Mouse (Mus musculus) bone marrow macrophage, adult 2 months (primary cell): ENCODE measurements around the gene Gm20388. TPM values are rescaled to one million over a fixed set of nuclear protein-coding genes. Genes with fewer than 3 reads are reported as not detected.

Experiments
- H3K27ac ChIP-seq: 2 replicates; pipeline ENCODE4 v1.5.1; 2012; ENCODE audit warnings: low read depth, low read length; ENCODE audit not compliant: insufficient read depth
- H3K4me1 ChIP-seq: 2 replicates; pipeline ENCODE4 v1.6.1; 2012; ENCODE audit warnings: low read length; ENCODE audit not compliant: control insufficient read depth, insufficient read depth
- H3K4me3 ChIP-seq: 2 replicates; pipeline ENCODE4 v1.5.1; 2012; ENCODE audit warnings: mild to moderate bottlenecking, low read length, moderate library complexity; ENCODE audit not compliant: insufficient read depth
- CTCF ChIP-seq: IDR thresholded peaks from 2 replicates; pipeline ENCODE4 v1.5.1; 2012; ENCODE audit warnings: low read depth, mild to moderate bottlenecking, low read length, moderate library complexity
- POLR2A ChIP-seq: IDR thresholded peaks from 2 replicates; pipeline ENCODE4 v1.6.1; 2012; ENCODE audit warnings: mild to moderate bottlenecking, low read depth, low read length, borderline replicate concordance
- polyA plus RNA-seq: library from polyadenylated mRNA; stranded (reverse); fragments of >200 nt; gene quantifications from 2 replicates; pipeline ENCODE4 v1.2.4, GENCODE M21; 2012; ENCODE audit not compliant: missing spikeins, insufficient read depth, insufficient read length

The Gm20388 gene
- polyA plus RNA-seq, 1 experiment = 32.7 TPM

GRCm38 (mm10) chr8:119887130-119887529, 23.5 kb upstream of the Gm20388 start:
- Histone ChIP-seq H3K27ac (no peak overlapping the region), H3K4me1 (no peaks in the 10 kb centered on the region), H3K4me3 (no peak overlapping the region)
- TF ChIP-seq POLR2A (no peak), CTCF (peak; percentile 92)

- Histone ChIP-seq H3K4me1 (no peaks in the 10 kb centered on the region), H3K4me3 (no peak overlapping the region), H3K27ac (no peak overlapping the region)
- TF ChIP-seq CTCF = no peak
- TF ChIP-seq POLR2A = no peak
Measured at GRCm38 (mm10) chr8:119888012-119888411, 22.6 kb upstream of the Gm20388 start.

GRCm38 (mm10) chr8:119897069-119897468, 13.6 kb upstream of the Gm20388 start:
- TF ChIP-seq CTCF (no peak), POLR2A (no peak)
- no peak overlapping the region for H3K27ac ChIP-seq

GRCm38 (mm10) chr8:119897933-119898332, 12.7 kb upstream of the Gm20388 start:
- Histone ChIP-seq H3K4me1 (0 out of 2 replicates have a peak, but pooled peaks cover 4% of the 10 kb centered on the region), H3K4me3 (no peak overlapping the region), H3K27ac (no peak overlapping the region)
- TF ChIP-seq POLR2A (no peak), CTCF (no peak)

More at GRCm38 (mm10) chr8:119897069-119897468, 13.6 kb upstream of the Gm20388 start:
- Histone ChIP-seq H3K4me3 (no peak overlapping the region), H3K4me1 (0 out of 2 replicates have a peak, but pooled peaks cover 4% of the 10 kb centered on the region)

GRCm38 (mm10) chr8:119901349-119901748, 9.3 kb upstream of the Gm20388 start:
- no peak for TF ChIP-seq CTCF
- no peak for TF ChIP-seq POLR2A
- 0 out of 2 replicates have a peak, but pooled peaks cover 4% of the 10 kb centered on the region for H3K4me1 ChIP-seq
- H3K27ac ChIP-seq = no peak overlapping the region
- no peak overlapping the region for H3K4me3 ChIP-seq

GRCm38 (mm10) chr8:119901952-119902351, 8.7 kb upstream of the Gm20388 start:
- TF ChIP-seq POLR2A = no peak
- TF ChIP-seq CTCF = no peak
- Histone ChIP-seq H3K4me1 (0 out of 2 replicates have a peak, but pooled peaks cover 4% of the 10 kb centered on the region), H3K27ac (no peak overlapping the region), H3K4me3 (no peak overlapping the region)

- TF ChIP-seq POLR2A (no peak), CTCF (no peak)
- no peak overlapping the region for H3K4me3 ChIP-seq
- H3K27ac ChIP-seq = no peak overlapping the region
- no peaks in the 10 kb centered on the region for H3K4me1 ChIP-seq
Measured at GRCm38 (mm10) chr8:119904323-119904911, 6.2 kb upstream of the Gm20388 start.

- Histone ChIP-seq H3K4me1 (peaks cover 30% of the 10 kb centered on the region), H3K4me3 (peak within 1 kb of the TSS; percentile 88)
Measured at GRCm38 (mm10) chr8:119909944-119910546, 596 bp upstream of the Gm20388 start, which contains the start of gene Usp10. Gene Usp10 (plus strand): TSS chr8:119910360.

GRCm38 (mm10) chr8:119911258-119911962, 769 bp downstream of the Gm20388 start:
- Histone ChIP-seq H3K4me3 (peak overlapping the region; percentile 88), H3K4me1 (peaks cover 37% of the 10 kb centered on the region), H3K27ac (peak overlapping the region; percentile 50)
- TF ChIP-seq POLR2A (no peak), CTCF (no peak)

More at GRCm38 (mm10) chr8:119909944-119910546, 596 bp upstream of the Gm20388 start, which contains the start of gene Usp10:
- peak within 1 kb of the TSS; percentile 53 for H3K27ac ChIP-seq
- no peak for TF ChIP-seq POLR2A
- TF ChIP-seq CTCF = no peak
